18 mouse cellular contexts compared by ENCODE assay signal in genomic region chr2:103466272-103466671, GRCm38 (mm10). TPM values are rescaled to one million over a fixed set of nuclear protein-coding genes. Genes with fewer than 3 reads are reported as not detected.
"Had no signal": no experiment of that assay in that cellular context is flagged by ENCODE, and none has a peak within 500 bp of the region (broad histone marks: within the 10 kb centered on the region; RNA-seq: fewer than 3 reads in every experiment).

No protein-coding gene starts in this region.

- H3K4me1 ChIP-seq: midbrain, embryonic 12.5 days had no signal

- H3K4me2 ChIP-seq: limb, embryonic 13.5 days; liver, embryonic 15.5 days; midbrain, embryonic 12.5 days; neural tube, embryonic 13.5 days had no signal

- H3K9me3 ChIP-seq: limb, embryonic 10.5 days; limb, embryonic 13.5 days; liver, embryonic 15.5 days; midbrain, embryonic 12.5 days; neural tube, embryonic 13.5 days had no signal

- H3K9ac ChIP-seq: limb, embryonic 13.5 days; liver, embryonic 15.5 days; midbrain, embryonic 12.5 days; neural tube, embryonic 13.5 days had no signal

- H3K4me3 ChIP-seq: layer of hippocampus, adult 2 months; limb, embryonic 10.5 days; limb, embryonic 13.5 days; liver, embryonic 15.5 days; midbrain, embryonic 12.5 days; myocyte; neural tube, embryonic 13.5 days had no signal

- DNase-seq: layer of hippocampus, adult 9-11 months; liver; retina, postnatal 1 day; right cerebral cortex, postnatal 25 days; thymus, adult 18-20 months; thymus, postnatal 36 days had no signal

- H3K27ac ChIP-seq: hindbrain, postnatal 0 days; layer of hippocampus, adult 2 months; limb, embryonic 10.5 days; limb, embryonic 13.5 days; liver, embryonic 15.5 days; midbrain, embryonic 12.5 days; neural tube, embryonic 13.5 days had no signal

- ATAC-seq: hindbrain, postnatal 0 days; inflammation-experienced regulatory T-cells, adult 6 months; midbrain, embryonic 16.5 days had no signal

- H3K27me3 ChIP-seq: limb, embryonic 13.5 days; liver, embryonic 15.5 days; midbrain, embryonic 12.5 days; neural tube, embryonic 13.5 days had no signal

RNA-seq across cellular contexts. Expression of gene Elf5, which starts 54.8 kb away (rescaled TPM):
- polyA plus RNA-seq: hindbrain, postnatal 0 days; inflammation-experienced regulatory T-cells, adult 6 months; midbrain, embryonic 16.5 days; myocyte; neural tube, embryonic 13.5 days; spleen, adult 2 months; testis, adult 2 months had no signal
